Mouse (Mus musculus) midbrain, embryonic 16.5 days (tissue): Measurements from ENCODE around the gene Palm. TPM values are rescaled to one million over a fixed set of nuclear protein-coding genes. Genes with fewer than 3 reads are reported as not detected.
A peak's percentile ranks its signal among the peaks of the same experiment; 100 is the strongest.

Experiments used
- ATAC-seq: fragments of 200-750 bp; cut with Nextera tagmentation; 2 replicates; pipeline ENCODE4 v1.8.0; 2017; ENCODE audit warnings: moderate TSS enrichment
- H3K27ac ChIP-seq: fragments of 300-500 bp; sonication (generic); 2 replicates; pipeline ENCODE4 v1.5.1; 2014; ENCODE audit warnings: mild to moderate bottlenecking, low read length, mixed read lengths
- H3K27me3 ChIP-seq: fragments of 300-500 bp; sonication (generic); 2 replicates; pipeline ENCODE4 v1.6.1; 2014; ENCODE audit warnings: low read depth, low read length, mixed read lengths; ENCODE audit not compliant: control insufficient read depth, insufficient read depth
- H3K36me3 ChIP-seq: fragments of 300-500 bp; sonication (generic); 2 replicates; pipeline ENCODE4 v1.6.1; 2014; ENCODE audit warnings: mild to moderate bottlenecking, low read length, moderate library complexity, mixed read lengths; ENCODE audit not compliant: control insufficient read depth, insufficient read depth
- H3K4me1 ChIP-seq: fragments of 300-500 bp; sonication (generic); 2 replicates; pipeline ENCODE4 v1.6.1; 2014; ENCODE audit warnings: mild to moderate bottlenecking, low read length, mixed read lengths; ENCODE audit not compliant: control insufficient read depth, insufficient read depth
- H3K4me2 ChIP-seq: fragments of 300-500 bp; sonication (generic); 2 replicates; pipeline ENCODE4 v1.6.1; 2014; ENCODE audit warnings: mild to moderate bottlenecking, low read length, mixed read lengths
- H3K4me3 ChIP-seq: fragments of 300-500 bp; sonication (generic); 2 replicates; pipeline ENCODE4 v1.5.1; 2014; ENCODE audit warnings: low read depth, mild to moderate bottlenecking, low read length, moderate library complexity, mixed read lengths
- H3K9ac ChIP-seq: fragments of 300-500 bp; sonication (generic); 2 replicates; pipeline ENCODE4 v1.6.1; 2014; ENCODE audit warnings: low read depth, low read length, mixed read lengths
- H3K9me3 ChIP-seq: fragments of 300-500 bp; sonication (generic); replicated peaks from 2 replicates; pipeline ENCODE4 v1.6.1; 2014; ENCODE audit warnings: mild to moderate bottlenecking, low read length, mixed read lengths; ENCODE audit not compliant: control insufficient read depth, poor library complexity, severe bottlenecking
- WGBS: fragments of 180-500 bp; shearing (Covaris S2); extraction: QIAGEN DNeasy Blood & Tissue Kit; methylation state at CpG from one replicate; pipeline ENCODE4 v1.1.7; 2014; 5-methylcytosine and 5-hydroxymethylcytosine counted together
- polyA plus RNA-seq: library from polyadenylated mRNA; unstranded; fragments of >200 nt; fragmentation: Nextera tagmentation; extraction: Ambion mirVana; gene quantifications from 2 replicates; pipeline ENCODE4 v1.2.1, GENCODE M21; 2015

The Palm gene
- polyA plus RNA-seq, 1 experiment from 2014 or later, result 333 TPM

DNA sequence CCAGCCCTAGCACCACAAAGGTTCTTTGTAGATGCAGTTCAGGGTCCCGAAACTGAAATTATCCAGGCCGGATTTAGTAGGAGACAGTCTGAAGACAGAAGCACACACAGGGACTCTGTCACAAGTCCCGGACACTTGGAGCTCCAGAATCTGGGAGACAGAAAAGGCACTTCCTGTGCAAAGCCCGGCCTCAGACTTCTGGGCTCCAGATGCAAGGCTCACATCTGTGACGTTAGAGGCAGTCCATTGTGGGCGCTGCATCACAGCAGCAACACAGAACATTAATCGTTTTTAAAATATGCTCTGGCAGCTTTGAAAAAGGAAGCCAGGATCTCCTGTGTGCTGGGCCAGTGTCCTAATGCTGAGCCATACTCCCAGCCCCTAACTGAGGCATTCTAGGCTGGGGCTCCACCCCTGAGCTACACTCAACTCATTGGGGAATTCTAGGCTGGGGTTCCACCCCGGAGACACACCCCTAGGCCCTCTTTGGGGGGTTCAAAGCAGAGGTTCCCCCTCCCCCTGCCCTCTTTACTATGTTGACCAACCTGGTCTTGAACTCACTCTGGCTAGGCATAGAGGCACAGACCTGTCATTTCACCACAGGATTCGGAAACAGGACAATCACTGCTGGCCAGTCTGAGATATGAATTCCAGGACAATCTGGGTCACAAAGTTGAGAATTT, 58.9 kb downstream of the Palm start:
- Histone ChIP-seq H3K27me3 (no peaks in the 10 kb centered on the region), H3K4me3 (peak overlapping the region; percentile 83; the same call in 1 of the 2 replicates), H3K9ac (peak overlapping the region; percentile 86), H3K9me3 (no peaks in the 10 kb centered on the region), H3K4me1 (peaks cover 40% of the 10 kb centered on the region), H3K4me2 (peak overlapping the region; percentile 91), H3K36me3 (no peaks in the 10 kb centered on the region), H3K27ac (peak overlapping the region; percentile 96)
- no peak for ATAC-seq
- WGBS, result 58% methylated on average over 9 of the region's 9 CpGs

GRCm38 (mm10) chr10:79852827-79853226, 59.5 kb downstream of the Palm start:
- ATAC-seq, result no peak
- H3K4me1 ChIP-seq, result peaks cover 46% of the 10 kb centered on the region

GRCm38 (mm10) chr10:79853392-79853791, 60.0 kb downstream of the Palm start:
- Histone ChIP-seq H3K27ac (peak overlapping the region; percentile 96), H3K4me1 (peaks cover 52% of the 10 kb centered on the region), H3K9ac (peak overlapping the region; percentile 86), H3K4me2 (peak overlapping the region; percentile 91), H3K4me3 (peak overlapping the region; percentile 83), H3K36me3 (no peaks in the 10 kb centered on the region), H3K27me3 (no peaks in the 10 kb centered on the region), H3K9me3 (no peaks in the 10 kb centered on the region)
- peak; percentile 16; the same call in 1 of the 2 replicates for ATAC-seq
- 2% methylated on average over 15 of the region's 15 CpGs for WGBS

More at GRCm38 (mm10) chr10:79852827-79853226, 59.5 kb downstream of the Palm start:
- no peaks in the 10 kb centered on the region for H3K27me3 ChIP-seq
- H3K9me3 ChIP-seq, result no peaks in the 10 kb centered on the region
- WGBS, result 12% methylated on average over 8 of the region's 8 CpGs
- H3K27ac ChIP-seq, result peak overlapping the region; percentile 96
- H3K4me3 ChIP-seq, result peak overlapping the region; percentile 83
- no peaks in the 10 kb centered on the region for H3K36me3 ChIP-seq
- H3K4me2 ChIP-seq, result peak overlapping the region; percentile 91
- peak overlapping the region; percentile 86 for H3K9ac ChIP-seq

GRCm38 (mm10) chr10:79853860-79854795, 60.8 kb downstream of the Palm start, which contains the start of gene Ptbp1:
Ptbp1 (plus strand) TSS chr10:79854427.
- H3K36me3 ChIP-seq, result peaks cover under 1% of the 10 kb centered on the region
- H3K4me3 ChIP-seq, result peak within 1 kb of the TSS; percentile 83
- H3K4me1 ChIP-seq, result peaks cover 55% of the 10 kb centered on the region
- H3K27me3 ChIP-seq, result no peaks in the 10 kb centered on the region
- H3K4me2 ChIP-seq, result peak within 1 kb of the TSS; percentile 98
- under 1% methylated on average over 75 of the region's 75 CpGs for WGBS
- H3K9ac ChIP-seq, result peak within 1 kb of the TSS; percentile 95
- peak within 1 kb of the TSS; percentile 100 for H3K27ac ChIP-seq
- ATAC-seq, result peak; percentile 95
- no peaks in the 10 kb centered on the region for H3K9me3 ChIP-seq

DNA sequence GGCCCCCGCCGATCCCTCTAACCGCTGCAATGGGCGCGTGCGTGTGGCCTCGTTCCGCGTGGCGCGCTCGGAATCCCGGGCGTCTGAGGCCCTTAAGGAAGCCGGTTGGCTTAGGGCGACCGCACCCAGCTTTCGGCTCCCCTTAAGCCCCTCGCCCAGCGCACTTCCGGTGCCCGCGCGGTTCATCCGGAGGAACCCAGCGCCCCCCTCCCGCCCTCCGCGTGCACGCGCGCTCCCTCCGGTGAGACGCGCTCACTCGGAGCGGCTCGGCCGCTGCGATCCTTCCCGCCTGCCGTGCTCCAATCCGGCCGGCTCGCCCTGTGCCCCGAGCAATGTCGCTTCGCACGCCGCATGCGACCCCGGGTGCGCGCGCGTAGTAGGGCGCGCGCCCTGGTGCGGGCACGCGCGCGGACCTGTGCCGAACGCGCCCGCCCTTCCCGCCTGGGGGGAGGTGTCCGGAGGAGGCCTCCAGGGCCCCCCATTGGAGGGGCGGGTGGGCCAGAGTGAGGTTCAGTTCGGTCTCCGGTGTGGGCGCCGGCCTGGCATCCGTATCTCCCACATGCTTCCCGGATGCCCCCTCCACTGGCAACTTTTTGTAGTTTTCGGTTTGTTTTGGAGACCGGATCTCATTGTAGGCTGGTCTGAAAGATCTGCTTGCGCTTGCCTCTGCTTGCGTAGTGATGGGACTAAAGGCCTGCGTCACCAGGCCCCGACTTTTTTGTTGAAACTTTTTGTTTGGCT, 61.6 kb downstream of the Palm start:
- no peaks in the 10 kb centered on the region for H3K27me3 ChIP-seq
- peak overlapping the region; percentile 98 for H3K4me2 ChIP-seq
- H3K9ac ChIP-seq, result peak overlapping the region; percentile 95
- H3K4me1 ChIP-seq, result peaks cover 55% of the 10 kb centered on the region
- under 1% methylated on average over 76 of the region's 83 CpGs for WGBS
- H3K27ac ChIP-seq, result peak overlapping the region; percentile 100
- peak overlapping the region; percentile 83 for H3K4me3 ChIP-seq
- H3K36me3 ChIP-seq, result peaks cover 9% of the 10 kb centered on the region
- H3K9me3 ChIP-seq, result no peaks in the 10 kb centered on the region
- peak; percentile 44 for ATAC-seq

DNA sequence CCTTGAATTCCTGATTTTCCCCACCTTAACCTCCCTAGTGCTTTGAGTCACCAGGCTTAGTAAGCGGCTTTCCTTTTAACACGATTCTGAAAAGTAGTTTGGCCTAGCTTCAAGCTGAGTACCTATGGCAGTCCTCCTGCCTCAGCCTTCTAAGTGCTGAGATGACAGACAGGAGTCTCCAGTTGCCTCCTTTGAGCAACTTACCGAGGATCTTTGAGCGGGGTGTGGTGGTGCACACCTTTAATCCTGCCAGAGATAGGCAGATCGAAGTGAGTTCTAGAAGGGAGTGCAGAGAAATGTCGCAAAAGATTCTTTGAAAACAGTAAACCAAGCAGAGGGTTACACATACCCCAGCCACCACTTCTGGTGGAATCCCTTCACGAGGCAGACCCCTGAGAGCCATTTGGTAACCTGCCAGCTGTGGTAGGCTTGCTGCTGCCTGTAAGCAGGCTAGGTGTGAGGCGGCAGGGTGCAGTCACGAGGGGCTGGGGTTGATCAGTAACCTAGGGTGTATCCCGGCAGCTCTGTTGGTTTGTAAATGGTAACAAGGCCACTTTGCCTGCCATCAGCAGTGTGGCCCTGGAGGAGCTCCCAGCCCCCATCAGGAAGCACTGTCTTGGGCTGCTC, 62.3 kb downstream of the Palm start:
- 4% methylated on average over 10 of the region's 10 CpGs for WGBS

GRCm38 (mm10) chr10:79856280-79856679, 62.9 kb downstream of the Palm start:
- Histone ChIP-seq H3K27ac (no peak overlapping the region), H3K9me3 (no peaks in the 10 kb centered on the region), H3K4me1 (peaks cover 53% of the 10 kb centered on the region), H3K4me2 (peak overlapping the region; percentile 98), H3K4me3 (peak overlapping the region; percentile 83), H3K27me3 (no peaks in the 10 kb centered on the region), H3K36me3 (peaks cover 22% of the 10 kb centered on the region), H3K9ac (peak overlapping the region; percentile 95)
- 42% methylated on average over 6 of the region's 6 CpGs for WGBS
- ATAC-seq, result no peak

More for the DNA sequence above, 62.3 kb downstream of the Palm start:
- Histone ChIP-seq H3K4me1 (peaks cover 55% of the 10 kb centered on the region), H3K36me3 (peaks cover 16% of the 10 kb centered on the region), H3K9me3 (no peaks in the 10 kb centered on the region), H3K27me3 (no peaks in the 10 kb centered on the region), H3K4me2 (peak overlapping the region; percentile 98), H3K9ac (peak overlapping the region; percentile 95), H3K4me3 (peak overlapping the region; percentile 83), H3K27ac (peak overlapping the region; percentile 100)
- ATAC-seq, result no peak
